Mouse (Mus musculus) cerebellum, adult 11-12 months (tissue): ENCODE results near the gene Fam166b.

Source experiments
- DNase-seq: peaks from one replicate; pipeline ENCODE4 v3.0.0; 2022

Fam166b gene

DNA sequence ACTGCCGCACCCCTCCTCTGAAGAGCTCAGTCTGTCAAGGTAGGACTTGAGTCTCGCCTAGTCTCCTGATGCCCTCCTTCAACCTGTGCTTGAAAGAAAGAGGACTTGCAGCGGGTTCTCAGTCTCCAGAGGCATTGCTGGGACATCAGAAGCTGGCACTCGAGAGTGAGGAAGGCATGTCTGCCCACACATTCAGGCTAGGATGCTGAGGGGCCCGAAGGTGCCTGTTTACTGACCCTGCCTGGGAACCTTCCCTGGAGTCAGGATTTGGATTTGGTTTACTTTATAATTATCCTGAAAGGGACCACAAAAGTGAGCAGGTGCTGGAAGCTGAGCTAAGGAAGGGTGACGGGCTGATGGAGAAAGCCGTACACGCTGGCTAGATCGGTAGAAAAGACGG is 27.4 kb downstream of the Fam166b start:
- no peak for DNase-seq

- no peak for DNase-seq
Measured at GRCm38 (mm10) chr4:43400976-43401375, 28.0 kb downstream of the Fam166b start.

DNA sequence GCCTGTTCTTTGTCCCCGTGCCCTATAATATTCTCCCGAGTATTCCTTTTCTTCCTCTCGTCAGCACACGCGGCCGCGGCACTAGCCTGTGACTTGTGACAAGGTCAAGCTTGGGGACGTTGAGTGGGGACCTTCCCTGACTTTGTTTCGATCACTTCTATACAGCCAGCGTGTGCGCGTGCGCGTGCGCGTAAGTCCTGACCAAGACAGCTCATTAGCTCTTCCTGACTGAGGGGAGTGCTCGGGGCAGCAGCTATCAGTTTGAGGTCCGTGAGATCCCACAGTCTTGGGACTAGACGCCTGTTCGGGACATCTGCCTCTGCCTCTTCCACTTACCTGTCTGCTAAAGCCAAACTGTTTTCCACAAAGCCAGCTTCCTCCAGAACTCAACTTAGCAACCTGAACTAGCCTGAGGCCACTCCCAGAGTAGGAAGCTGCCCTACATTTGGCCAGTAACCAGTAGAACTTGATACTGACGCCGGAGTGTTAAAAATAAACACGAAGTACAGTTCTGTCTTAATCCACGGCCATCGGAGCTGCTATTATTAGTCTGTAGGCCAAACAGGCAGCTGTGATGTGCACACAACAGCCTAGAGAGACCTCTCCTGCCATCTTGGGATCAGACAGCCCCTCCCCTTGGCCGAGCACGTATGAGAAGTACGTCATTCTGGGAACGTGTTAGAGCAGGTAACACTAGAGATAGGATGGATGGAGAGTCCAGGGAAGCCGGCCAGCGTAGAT is 29.4 kb downstream of the Fam166b start:
- DNase-seq: no peak

GRCm38 (mm10) chr4:43398829-43399331 is 30.1 kb downstream of the Fam166b start:
- peak; percentile 45 for DNase-seq

DNA sequence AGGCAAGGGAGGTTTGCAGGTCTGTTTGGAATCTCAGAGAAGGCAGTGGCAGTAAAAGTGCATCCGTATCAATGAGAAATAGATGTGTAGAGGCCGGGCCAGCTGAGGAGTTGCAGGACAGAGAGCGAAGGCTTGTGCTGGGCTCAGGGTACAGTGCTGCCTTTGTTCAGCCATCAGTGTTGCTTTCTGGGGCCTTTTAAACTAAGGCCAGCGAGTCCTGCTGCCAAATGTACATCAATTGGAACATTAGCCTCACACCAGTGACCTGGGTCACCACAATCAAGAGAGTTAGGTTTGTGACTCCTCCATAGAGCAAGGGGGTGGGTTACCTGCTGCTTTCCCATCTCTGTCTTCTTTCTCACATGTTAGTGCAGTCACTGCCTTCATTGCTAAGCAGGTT is 30.9 kb downstream of the Fam166b start:
- no peak for DNase-seq

DNA sequence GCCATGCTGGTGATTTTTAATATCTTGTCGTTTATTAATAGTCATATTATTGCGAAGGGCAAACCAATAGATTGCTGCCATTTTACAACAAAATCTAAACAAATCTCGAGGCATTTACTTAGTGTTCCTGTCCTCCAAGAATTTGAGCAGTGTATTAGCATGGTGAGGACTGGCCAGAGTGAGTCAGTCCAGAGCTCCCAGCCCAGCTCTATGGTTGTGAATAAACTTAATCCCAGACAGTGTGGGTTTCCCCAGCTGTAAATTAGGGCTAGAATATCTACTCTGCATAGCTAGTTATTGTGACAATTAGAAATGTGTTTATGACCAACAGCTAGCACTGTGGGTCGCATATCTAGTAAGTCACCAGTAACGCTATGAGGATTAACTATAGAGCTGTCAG is 32.6 kb downstream of the Fam166b start:
- DNase-seq: no peak

GRCm38 (mm10) chr4:43395836-43396235 is 33.1 kb downstream of the Fam166b start:
- no peak for DNase-seq

GRCm38 (mm10) chr4:43395147-43395546 is 33.8 kb downstream of the Fam166b start:
- no peak for DNase-seq

- peak; percentile 72 for DNase-seq
Measured at GRCm38 (mm10) chr4:43394345-43394891, 34.5 kb downstream of the Fam166b start.

GRCm38 (mm10) chr4:43391521-43392050 is 37.3 kb downstream of the Fam166b start:
- DNase-seq: no peak

- no peak for DNase-seq
Measured at GRCm38 (mm10) chr4:43389845-43390440, 39.0 kb downstream of the Fam166b start.

DNA sequence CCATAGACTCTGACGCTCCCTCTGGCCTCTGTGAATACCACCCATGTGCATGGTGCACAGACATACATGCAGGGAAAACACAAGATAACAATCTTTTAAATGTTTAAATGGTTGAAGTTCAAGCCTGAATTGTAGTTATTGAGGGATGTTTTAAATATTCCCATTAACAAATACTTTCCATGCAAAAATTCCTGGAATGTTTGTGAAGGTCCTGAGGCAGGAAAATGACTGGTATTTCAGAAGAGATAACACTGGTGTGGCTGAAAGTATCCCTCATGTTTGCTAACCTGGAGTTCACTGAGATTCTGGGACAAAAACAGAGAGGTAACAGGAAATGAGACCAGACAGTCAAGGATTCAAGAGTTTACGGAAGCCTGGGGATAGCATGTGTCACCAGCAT is 39.5 kb downstream of the Fam166b start:
- DNase-seq: no peak

- no peak for DNase-seq
Measured at GRCm38 (mm10) chr4:43386932-43387331, 42.0 kb downstream of the Fam166b start.

- no peak for DNase-seq
Measured at GRCm38 (mm10) chr4:43384541-43384940, 44.4 kb downstream of the Fam166b start.

GRCm38 (mm10) chr4:43384083-43384460 is 44.9 kb downstream of the Fam166b start:
- DNase-seq: no peak

DNA sequence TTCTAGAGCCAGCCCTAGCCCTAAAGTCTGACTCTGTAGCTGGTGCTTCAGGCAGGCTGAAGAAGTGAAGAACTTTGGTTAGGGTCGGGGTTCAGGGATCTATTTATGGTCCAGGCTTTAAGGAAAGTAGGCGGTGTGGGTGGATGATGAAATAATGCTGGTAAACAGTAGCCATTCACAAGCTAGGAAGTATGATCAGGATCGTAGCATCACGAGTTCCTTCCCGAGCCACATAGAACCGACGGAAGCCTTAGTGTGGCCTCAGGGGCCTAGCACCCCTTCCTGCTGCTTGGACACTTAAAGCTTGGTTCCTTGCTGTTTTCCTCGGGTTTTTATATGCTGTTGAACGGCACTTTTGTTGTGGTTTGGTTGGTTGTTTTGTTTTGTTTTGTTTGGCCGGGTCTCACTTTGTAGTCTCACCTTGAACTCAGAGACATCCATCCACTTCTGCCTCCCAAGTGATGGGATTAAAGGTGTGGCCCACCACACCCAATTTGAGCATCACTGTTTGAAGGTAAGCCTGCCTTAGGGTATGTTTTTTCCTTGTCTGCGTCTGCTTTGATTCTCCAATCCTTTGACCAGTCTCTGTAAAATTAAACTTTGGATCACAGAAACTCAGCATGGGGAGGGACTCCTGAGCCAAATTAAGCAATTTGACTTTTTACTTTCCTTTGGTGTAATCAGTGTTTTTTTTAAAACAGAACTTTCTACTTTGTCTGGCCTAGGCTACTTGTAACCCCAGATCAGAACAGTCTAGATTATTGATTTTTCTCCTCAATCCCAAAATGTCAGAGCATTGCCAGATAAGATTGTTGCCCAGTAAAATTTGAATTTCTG is 45.5 kb downstream of the Fam166b start:
- no peak for DNase-seq

- no peak for DNase-seq
Measured at GRCm38 (mm10) chr4:43382155-43383020, 46.5 kb downstream of the Fam166b start.

GRCm38 (mm10) chr4:43381408-43382154 is 47.4 kb downstream of the Fam166b start, which contains the start of gene Rusc2:
Gene Rusc2 (plus strand): TSS chr4:43381979.
- peak; percentile 92 for DNase-seq

DNA sequence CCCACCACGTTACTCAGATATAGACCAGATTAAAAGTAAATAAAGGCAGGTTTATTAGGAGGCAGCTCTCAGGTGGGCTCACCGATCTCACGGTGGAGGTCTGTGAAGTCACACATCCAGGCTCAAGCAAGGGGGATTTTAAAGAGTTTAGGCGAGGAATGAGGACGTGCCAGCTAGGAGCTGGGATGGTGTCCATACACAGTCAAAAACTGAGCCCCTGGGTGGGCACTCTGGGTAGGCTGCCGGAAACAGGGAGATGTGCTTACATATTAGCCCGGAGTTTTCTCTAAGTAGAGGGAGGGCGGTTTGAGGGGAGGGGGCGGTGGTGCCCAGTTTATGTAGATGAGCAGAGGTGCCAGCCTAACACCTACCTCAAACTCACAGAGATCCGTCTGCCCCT is 48.0 kb downstream of the Fam166b start:
- DNase-seq: no peak

GRCm38 (mm10) chr4:43379601-43380000 is 49.3 kb downstream of the Fam166b start:
- no peak for DNase-seq
